Mouse (Mus musculus): ENCODE measurements around the gene Soat1.
"Not testable (repeated sequence)": the region's sequence is repeated elsewhere in the genome, so short reads cannot be mapped to it uniquely, and the experiment has no call there.

Gene Soat1

DNA sequence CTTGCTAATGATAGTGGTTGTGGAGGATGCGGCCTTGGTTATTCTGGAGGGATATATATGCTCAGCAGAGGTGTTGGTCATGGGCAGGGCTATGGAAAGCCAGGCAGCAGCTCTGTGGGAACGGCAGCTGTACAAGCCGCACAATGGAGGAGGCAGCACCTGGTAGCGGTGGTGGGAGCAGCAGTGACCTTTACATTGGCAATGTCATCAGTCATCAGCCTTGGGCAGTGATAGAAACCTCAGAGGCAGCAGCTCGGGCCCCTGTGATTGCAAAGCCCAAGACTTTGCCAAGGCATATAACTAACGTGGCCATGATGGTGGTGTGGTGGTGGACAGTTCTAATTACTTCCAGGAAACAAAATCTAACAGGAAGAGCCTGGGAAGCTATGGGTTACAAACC lies 50.6 kb downstream of the Soat1 start:
- no peak for DNase-seq (ENCODE audit: low spot score)

DNA sequence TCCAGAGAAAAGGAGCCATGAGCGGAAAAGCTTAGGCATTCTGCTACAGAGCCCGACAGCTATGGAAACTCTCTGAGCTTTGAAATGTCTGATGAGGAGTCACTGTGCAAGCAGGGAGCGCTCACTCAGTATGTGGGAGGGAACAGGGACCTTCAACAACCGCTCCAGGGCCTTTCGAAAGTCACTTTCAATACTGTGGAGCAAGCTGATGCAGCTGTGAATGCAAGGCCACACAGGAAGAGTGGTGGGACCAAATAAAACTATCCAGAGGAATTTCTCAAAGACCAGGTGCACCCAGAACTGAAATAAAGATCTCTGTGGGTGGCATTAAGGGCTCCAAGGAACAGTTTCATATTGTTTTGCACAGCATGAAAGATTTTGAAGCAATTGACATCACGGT lies 51.3 kb downstream of the Soat1 start:
- no peak for DNase-seq (ENCODE audit: low spot score)

DNA sequence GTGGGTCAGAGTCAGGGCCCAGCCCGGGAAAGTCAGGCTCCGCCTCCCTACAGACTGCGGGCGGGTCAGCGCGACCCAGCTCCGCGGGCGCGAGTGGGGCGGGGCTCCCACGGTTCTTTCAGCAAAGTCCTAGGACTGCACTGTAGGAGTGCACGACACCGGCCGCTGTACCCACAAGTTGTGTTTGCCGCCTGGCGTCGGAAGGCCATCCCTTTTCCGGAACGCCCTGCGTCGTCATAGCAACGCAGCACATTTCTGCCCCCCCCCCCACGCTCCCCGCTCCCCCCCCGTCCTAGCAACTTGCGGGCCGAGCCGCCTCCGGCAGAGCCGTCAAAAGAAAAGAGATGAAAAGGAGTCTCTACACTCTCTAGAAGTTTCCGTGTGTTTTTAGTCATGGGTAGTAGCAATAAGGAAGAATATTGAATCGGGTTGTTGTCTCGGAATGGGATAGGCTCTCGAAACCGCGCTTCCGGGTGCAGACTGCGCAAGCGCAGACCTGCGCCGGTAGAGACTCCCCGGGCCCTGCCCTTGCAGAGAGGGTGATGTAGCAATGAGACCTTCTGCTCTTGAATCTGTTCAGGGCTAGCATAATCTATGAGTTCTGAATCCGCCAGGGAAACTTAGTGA lies 53.3 kb downstream of the Soat1 start, which contains the start of gene Axdnd1:
TSS of gene Axdnd1 (minus strand) at position 489 of the 627 bp plus-strand sequence.
- peak; percentile 88 for DNase-seq (ENCODE audit: low spot score)

DNA sequence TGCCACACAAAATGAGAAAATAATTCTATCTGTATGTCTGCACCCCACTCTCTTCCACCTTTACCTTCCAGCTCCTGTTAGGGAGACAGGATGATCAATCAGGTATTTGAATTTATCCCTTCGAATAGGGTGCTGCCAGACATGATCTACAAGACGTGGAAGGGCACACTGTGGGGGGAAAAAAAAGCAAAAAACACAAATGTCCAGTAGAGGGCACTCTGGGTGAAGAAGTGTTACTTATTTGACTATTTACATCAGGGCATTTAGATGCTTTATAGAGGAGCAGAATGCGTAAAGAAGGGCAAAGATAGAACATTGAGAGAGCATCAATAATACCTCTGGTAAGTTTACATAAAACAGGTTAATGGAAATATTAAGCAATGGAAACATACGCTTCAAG lies 56.0 kb downstream of the Soat1 start:
- no peak for DNase-seq (ENCODE audit: low spot score)

DNA sequence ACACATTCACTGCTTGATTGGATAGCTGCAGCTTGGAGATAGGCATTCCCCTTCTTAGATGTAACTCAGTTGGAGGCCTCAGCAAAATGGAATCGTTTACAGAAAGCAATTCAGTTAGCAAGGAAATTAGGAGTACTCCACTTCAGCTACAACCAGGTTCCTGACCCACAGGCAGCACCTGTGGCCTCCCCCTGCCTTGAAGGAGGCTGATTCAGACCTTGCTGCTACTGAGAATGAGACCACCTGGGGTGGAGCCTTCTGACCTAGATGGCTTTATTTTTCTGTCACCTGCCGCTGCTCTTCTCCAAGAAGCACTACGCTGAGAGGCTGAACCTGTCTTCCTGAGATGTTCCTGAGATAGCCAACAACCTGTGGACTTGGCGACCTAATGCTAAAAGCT lies 65.6 kb downstream of the Soat1 start:
- no peak for DNase-seq (ENCODE audit: low spot score)

DNA sequence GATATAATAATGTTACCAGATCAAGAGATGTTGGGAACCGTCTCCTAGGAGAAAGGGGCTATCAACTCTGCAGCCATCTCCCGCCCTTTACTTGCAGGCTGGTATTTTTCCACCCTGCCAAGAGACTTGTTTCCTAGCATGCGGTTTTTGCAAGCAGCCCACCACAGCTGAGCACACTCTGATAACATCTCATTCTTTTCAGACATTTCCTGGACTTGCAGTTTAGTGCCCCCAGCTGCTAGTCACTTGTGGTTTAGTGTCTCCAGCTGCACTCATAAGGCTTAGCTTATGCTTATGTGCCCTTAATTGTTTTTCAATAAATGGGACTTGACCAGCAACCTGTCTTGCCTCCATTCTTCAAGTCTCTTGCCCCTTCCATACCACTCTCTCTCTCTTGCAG lies 66.1 kb downstream of the Soat1 start:
- no peak for DNase-seq (ENCODE audit: low spot score)

DNA sequence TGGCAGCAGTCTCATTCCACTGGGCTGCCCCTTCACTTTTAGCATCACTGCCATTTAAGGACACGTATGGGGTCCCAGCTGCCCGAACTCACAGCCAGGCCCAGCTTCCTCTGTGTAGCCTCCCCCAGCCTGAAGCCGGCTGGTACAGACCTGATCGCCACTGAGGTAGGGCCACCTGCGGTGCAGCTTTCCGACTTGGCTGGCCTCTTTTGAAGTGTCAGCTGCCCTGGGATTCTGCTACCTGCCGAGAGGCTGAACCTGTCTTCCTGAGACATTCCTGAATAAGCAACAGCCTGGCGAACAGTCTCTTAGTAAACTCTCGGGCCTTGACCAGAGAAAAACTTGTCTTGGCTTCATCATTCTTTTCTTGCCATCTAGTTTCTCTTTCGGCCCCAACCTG lies 70.9 kb downstream of the Soat1 start:
- DNase-seq (ENCODE audit: low spot score) = no peak

DNA sequence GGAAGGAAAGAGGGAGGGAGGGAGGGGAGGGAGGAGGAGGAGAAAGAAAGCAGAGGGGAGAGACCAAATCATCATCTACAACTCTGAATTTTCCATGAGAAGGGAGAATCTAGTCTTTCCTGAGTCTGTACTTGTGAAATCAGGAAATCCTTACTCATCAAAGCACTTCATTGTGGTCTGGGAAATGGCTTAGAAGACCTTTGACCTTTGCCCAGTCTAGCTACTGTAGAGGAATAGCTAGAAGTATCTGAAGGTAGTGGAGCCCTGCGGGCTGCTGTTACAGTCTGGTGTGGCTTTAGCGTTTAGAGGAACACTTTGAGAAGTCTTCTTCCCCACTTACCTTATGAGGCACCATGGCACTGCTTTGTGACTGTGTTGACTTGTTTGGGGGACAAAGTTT lies 71.6 kb downstream of the Soat1 start:
- DNase-seq (ENCODE audit: low spot score) = no peak

DNA sequence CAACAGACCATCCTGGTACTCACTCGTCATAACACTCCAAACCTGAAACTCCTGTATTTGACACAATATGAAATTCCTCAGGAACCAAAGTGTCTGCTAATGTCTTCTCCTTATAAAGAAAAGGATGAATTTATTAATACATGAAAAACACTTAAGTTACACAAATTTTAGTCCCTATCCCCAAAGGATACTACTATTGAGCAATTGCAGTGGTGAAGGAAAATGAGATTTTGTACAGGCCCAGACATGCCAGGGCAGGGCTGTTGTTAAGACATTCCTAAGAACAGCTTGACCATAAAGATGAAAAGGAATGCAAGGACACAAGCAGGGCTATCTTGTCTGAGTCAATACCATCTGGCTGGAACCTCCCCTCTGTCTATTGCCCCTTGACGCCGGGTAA lies 74.0 kb downstream of the Soat1 start:
- not testable (repeated sequence) for DNase-seq (ENCODE audit: low spot score)

DNA sequence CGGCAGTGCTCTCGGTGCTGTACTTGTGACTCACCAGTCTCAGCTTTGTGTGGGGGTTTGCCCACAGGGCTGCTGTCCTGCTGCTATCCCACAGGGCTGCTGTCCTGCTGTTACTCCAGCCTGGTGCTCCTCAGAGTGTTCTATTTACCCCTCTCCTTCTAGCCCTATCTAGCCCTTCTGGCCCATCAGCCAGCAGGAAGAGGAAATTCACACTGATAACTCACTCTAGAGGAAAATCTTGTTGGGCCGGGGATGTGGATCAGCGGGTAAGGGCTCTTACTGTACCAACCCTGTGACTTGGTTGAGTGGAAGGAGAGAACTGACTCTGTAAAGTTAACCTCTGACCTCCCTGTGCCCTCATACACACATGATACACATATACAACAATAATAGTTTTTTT lies 81.0 kb downstream of the Soat1 start:
- DNase-seq (ENCODE audit: low spot score) = no peak

DNA sequence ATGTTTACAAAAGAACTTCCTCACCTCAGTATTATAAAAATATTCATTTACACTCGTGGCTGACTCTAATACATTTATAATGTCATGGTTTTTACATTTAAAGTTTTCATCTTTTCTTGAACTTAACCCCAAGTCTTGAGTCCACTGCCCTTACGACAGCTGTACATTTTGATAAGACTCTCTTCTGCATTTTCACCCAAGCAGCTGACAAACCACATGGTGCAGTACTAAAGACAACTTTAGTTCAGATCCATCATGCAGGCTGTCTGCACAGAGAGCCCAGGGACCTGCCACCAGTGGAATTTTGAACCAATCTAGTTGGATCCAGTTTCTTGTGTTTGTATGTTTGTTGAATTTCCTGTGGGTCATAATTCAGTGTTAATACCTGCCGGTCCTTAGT lies 87.3 kb downstream of the Soat1 start:
- DNase-seq (ENCODE audit: low spot score) = no peak

DNA sequence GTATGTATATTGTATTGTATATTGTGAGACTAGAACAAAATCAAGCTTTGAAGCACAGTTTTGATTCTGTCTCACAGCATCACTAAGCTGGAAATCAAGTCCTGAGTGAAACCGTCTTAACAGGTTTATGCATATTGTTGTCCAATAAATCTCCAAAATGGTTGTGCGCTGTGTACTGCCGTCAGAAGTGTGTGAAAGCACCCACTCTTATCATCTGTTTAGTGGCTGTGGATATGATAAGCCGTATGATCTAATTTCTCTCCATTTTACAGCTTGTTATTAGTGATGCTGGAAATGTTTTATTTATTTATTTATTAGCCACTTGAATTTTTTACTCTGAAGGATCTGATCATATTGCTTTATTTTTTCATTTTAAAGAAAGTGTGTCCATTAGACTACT lies 87.9 kb downstream of the Soat1 start:
- no peak for DNase-seq (ENCODE audit: low spot score)

DNA sequence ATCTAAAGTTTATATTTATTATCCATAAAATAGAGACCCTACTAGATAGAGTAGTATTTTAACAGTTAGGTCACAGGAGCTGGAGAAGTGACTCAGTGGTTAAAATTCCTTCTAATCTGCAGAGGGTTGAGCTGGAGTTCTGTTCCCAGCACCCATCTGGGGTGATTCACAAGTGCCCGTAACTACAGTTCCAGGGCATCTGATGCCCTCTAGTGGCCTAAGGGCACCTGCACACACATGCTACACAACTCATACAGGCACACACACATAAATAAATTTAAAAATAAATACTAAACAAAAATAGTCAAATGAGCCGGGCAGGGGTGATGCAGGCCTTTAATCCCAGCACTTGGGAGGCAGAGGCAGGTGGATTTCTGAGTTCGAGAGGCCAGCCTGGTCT lies 92.9 kb downstream of the Soat1 start:
- no peak for DNase-seq (ENCODE audit: low spot score)

All from testis, postnatal 14 days (tissue).